Mouse (Mus musculus) gastrocnemius, adult 2 months (tissue): ENCODE measurements around the gene Eif2b2. TPM values are rescaled to one million over a fixed set of nuclear protein-coding genes. Genes with fewer than 3 reads are reported as not detected.

Source experiments
- DNase-seq: peaks from one replicate; pipeline ENCODE4 v3.0.0; 2022
- H3K27ac ChIP-seq: fragments of 200-600 bp; 2 replicates; pipeline ENCODE4 v1.8.1; 2022; ENCODE audit warnings: mild to moderate bottlenecking
- H3K4me3 ChIP-seq: fragments of 200-600 bp; 2 replicates; pipeline ENCODE4 v1.8.1; 2022; ENCODE audit warnings: mild to moderate bottlenecking, moderate library complexity
- CTCF ChIP-seq: fragments of 200-600 bp; IDR thresholded peaks from 2 replicates; pipeline ENCODE4 v1.8.1; 2022; ENCODE audit warnings: antibody characterized with exemption, mild to moderate bottlenecking, moderate library complexity
- intact Hi-C: fragments of 180-260 bp; cut with DNase I; formaldehyde crosslinking; loops from one replicate; pipeline ENCODE4 v1.15.1; 2025
- long read RNA-seq, 2 experiments: library from polyadenylated mRNA; stranded (forward); transcript quantifications; one replicate each; pipeline ENCODE4 v2.0.0; 2021
- total RNA-seq, 2 experiments: library from RNA; stranded (reverse); gene quantifications; 2 replicates each; pipeline ENCODE4 v1.2.3; 2021

The Eif2b2 gene
- total RNA-seq: 10 to 100 TPM; 56.1 to 63.1 TPM
- long read RNA-seq, experiment 1, transcript Eif2b2-201 (8 exons, 1,605 nt): major isoform, 40 of 44 reads
- long read RNA-seq, experiment 1, partial matches to known transcripts: 3 of 44 reads
- long read RNA-seq, experiment 1, other reads (novel, unspliced or antisense): 1 of 44 reads
- long read RNA-seq, experiment 2, transcript Eif2b2-201 (8 exons, 1,605 nt): major isoform, 36 of 39 reads
- long read RNA-seq, experiment 2, partial matches to known transcripts: 2 of 39 reads
- long read RNA-seq, experiment 2, other reads (novel, unspliced or antisense): 1 of 39 reads

DNA sequence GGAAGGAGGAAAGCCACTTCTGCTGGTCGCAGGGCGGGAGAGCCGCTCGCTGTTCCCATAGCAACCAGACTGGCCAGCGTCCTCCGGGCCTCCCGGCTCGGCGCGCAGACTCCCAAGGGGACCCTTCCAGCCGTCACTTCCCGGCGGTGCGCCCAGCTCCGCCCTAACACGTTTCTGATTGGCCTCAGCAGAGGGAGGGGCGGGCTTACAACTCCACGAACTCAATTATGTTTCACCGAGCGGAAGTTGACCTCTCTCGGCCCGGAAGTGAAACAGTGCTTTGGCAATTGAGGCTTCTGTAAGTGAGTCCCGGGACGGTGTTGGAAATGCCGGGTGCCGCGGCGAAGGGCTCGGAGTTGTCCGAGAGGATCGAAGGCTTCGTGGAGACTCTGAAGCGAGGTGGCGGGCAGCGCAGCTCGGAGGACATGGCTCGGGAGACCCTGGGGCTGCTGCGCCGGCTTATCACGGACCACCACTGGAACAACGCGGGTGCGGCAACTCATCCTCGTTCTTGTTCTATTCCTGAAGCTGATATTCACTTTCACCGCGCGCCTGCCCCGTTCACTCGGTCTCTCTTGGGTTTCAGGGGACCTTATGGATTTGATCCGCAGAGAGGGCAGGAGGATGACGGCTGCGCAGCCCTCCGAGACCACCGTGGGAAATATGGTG is at the start of gene Eif2b2:
Eif2b2 (plus strand) TSS at position 246 of the 669 bp plus-strand sequence.
- Histone ChIP-seq H3K27ac (peak within 1 kb of the TSS; percentile 95), H3K4me3 (peak within 1 kb of the TSS; percentile 95)
- intact Hi-C loops: loop anchor here (5.0 kb wide), 1 partner anchor 47 kb away; no protein-coding TSS in a partner anchor
- DNase-seq: peak; percentile 99
- TF ChIP-seq CTCF: no peak

DNA sequence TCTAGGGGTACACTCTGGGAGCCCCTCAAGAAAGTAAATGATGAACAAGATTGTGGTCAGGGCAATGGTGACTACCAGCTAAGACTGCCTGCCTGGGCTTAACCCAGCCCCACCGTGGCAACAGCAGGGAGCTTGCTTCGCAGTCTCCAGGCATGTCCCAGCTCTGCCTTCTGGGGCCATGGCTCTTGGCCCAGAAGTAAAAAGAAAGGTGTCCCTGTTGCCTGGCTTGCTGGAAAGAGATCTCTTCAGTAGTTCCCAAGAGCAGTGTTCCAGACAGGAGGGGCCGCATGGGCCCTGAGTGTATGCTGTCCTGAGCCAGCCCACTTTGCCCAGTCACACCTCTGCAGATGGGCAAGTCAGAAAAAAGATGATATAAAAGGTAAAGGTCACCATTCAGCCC is 49.4 kb upstream of the Eif2b2 start:
- peak; percentile 53 for DNase-seq
- no peak for TF ChIP-seq CTCF
- H3K27ac ChIP-seq: peak overlapping the region; percentile 85

DNA sequence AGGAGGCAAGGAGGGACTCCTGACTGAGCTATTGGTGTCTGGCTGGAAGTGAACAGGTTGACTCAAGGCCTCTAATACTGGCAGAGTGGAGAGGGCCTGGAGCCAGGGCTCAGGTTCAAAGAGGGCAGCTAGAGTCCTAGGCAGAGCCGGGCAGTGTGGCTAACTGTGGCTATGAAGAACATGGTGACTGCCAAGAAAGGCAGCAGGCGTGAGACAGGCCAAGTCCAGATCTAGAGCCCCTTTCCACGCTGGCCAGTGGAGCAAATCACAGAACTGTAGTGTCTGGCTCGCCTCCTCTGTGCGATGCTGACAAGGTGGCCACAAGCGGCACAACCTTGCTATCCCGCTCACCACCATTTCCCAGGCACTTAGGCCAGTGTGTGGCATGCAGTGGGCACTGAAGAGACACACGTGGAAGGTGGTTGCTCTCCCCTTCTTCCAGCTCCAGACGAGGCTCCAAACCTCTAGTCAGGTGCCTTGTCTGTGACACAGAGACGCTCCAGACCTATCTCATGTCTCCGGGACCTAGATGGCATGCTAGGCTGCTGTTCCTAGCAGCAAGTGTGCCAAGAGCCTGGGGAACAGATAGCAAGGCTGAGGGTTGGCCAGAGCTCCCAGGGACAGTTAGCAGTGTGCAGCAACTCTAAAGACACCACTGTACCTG is 48.9 kb upstream of the Eif2b2 start:
- no peak for TF ChIP-seq CTCF
- intact Hi-C loops: loop anchor here (5.0 kb wide), 1 partner anchor 47 kb away; the partner anchor contains the start of gene Eif2b2
- Histone ChIP-seq H3K4me3 (peak overlapping the region; percentile 19), H3K27ac (peak overlapping the region; percentile 85)
- DNase-seq: peak; percentile 89

More for the DNA sequence above, 49.4 kb upstream of the Eif2b2 start:
- intact Hi-C loops: loop anchor here (2.0 to 5.0 kb wide), 3 partner anchors 47 to 135 kb away; partner anchors contain the start of genes Acyp1, Eif2b2 and Zc2hc1c
- H3K4me3 ChIP-seq: peak overlapping the region; percentile 54

DNA sequence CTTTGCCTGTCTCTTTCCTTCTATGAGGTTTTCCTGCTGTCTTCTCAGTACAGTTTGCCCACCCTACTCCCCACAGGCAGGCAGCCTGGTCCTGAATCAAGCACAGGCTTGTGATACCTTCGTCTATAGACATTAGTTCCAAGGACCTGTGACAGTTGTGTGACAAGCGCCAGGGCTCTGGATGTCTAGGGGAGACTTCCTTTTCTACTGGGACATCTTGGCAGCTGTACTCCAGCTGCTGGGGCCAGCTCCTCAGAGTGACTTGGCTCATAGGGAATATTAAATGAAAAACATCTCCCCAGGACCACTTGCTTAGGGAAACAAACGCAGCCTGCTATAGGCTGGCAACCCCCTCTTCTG is 48.4 kb upstream of the Eif2b2 start:
- no peak for DNase-seq
- H3K4me3 ChIP-seq: no peak overlapping the region; the same call in 1 of the 2 replicates
- peak overlapping the region; percentile 85 for H3K27ac ChIP-seq
- no peak for TF ChIP-seq CTCF
- intact Hi-C loops: loop anchor here (5.0 kb wide), 1 partner anchor 46 kb away; the partner anchor contains the start of gene Eif2b2

DNA sequence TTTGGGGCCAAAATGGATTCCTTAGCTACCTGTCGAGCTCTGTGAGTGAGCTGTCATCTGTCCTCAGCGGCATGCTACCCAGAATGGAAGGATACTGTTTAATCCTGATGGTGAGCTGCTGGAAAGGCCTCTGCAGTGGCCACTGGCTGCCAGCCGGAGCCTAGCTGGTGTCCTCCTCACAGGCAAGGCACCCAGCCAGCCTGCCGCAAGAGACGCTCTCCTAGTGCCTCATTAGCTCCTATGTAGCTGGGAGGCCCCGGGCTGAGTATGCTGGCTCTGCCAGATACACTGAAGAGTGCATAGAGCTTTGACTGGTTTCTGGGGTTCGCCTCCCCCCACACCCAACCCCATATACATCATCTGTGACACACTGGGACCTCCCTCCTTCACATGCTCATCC is 45.3 kb upstream of the Eif2b2 start:
- intact Hi-C loops: loop anchor here (5.0 kb wide), 1 partner anchor 43 kb away; the partner anchor contains the start of gene Eif2b2
- peak; percentile 86 for DNase-seq
- peak; percentile 27; the same call in 1 of the 2 replicates for TF ChIP-seq CTCF
- peak overlapping the region; percentile 52 for H3K27ac ChIP-seq
- peak overlapping the region; percentile 2; the same call in 1 of the 2 replicates for H3K4me3 ChIP-seq

DNA sequence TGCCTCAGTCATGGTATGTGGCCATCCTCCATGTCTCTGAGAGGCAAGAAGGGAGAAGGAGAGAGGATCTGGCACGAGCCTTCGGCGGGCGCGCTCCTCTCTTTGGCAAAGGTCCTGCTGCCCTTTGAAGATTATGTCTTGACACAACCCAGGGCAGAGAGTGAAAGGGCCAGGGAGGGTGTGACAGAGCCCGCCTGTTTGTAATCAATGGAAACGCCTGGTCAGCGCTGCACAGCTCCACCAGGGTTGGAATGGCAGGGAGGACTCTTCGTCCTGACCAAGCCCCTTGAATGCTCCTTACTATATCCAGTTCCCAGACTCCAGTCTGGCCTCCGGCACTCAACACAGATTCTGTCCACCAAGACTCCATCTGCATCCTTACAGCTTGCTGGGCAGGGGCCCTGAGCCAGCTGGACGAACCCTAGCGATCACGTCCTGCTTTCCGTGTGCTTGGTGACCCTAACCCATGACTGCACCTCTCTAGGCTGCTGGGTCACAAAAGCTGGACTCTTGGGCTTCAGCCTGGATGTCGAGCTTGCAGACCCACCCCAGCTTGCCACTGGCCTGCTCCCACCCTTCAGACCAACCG is 44.1 kb upstream of the Eif2b2 start:
- H3K4me3 ChIP-seq: peak overlapping the region; percentile 68
- peak overlapping the region; percentile 61 for H3K27ac ChIP-seq
- intact Hi-C loops: no loop called here

DNA sequence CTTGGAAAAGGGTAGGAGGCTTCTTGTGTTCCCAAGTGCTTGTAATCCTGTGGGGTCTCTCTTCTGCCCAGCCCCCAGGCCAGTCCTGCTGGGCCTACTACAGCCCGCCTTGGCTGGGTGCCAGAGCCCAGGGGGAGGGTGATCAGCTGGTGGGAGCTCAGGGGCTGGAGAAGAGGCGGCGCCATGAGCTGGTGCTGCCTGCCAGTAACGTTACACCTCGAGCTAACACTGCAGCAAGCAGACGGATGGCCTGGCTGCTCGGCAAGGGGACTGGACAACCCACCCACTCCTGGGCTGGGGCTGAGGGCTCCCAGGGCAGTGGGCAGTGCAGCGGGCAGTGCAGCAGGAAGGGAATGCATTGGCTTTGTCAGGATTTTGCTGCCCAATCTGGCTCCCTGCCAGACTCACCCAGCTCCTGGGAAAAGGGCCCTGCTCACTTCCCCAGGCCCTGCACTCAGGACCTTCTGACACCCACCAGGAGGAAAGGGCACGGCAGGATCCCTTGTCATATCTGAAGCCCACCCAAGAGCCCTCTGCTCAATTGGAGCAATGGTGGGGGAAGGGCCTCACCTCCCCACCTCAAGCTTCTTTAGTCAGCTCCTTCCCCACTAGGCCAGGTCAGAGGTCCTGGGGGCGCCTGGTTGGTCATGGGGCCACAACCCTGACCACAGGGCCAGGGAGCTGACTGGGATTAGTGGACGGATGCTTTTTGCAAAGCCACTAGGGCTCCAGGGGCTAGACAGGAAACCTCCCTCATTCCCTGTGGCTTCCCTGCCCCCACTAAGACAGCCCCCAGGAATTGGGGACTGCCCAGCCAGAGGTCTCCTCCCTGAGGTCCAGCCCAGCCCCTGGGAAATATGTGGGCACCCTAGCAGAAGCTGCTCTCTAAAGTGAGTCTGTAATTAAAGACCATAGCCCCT is 43.1 kb upstream of the Eif2b2 start:
- no peak for TF ChIP-seq CTCF
- H3K4me3 ChIP-seq: peak overlapping the region; percentile 68
- peak overlapping the region; percentile 61 for H3K27ac ChIP-seq
- intact Hi-C loops: no loop called here
- DNase-seq: peak; percentile 56

More for the DNA sequence above, 44.1 kb upstream of the Eif2b2 start:
- DNase-seq: no peak
- no peak for TF ChIP-seq CTCF

DNA sequence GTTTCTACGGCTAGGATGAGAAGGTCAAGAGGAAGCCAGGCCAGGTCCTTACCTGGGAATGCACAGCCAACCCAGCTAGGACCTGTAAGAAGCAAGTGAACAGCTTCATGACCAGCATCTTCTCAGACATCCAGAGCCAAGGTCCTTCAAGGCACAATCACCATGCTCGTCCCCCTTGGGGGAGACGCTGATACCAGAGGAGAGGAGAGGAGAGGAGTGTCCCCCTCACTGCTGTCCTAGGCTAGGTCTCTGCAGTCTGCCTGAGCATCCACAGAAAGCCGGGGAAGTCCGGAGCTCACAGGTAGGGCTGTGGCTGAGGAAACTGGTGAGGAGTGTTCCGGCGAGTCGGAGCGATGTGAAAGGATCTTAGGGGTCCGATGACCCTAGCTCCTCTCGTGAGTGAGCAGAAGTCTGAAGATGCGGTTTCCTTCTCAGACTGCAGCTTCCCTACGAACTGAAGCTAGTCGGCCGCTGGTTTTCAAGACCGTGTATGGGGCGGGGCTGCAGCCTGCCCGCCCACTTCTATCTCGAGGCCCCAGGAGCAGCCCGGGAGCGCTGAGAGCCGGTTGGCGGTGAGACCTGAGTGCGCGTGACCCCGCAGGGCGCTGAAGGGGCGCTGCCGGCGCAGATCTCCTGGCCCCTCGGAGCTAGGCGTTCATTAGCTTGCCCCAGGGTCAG is 42.3 kb upstream of the Eif2b2 start:
- intact Hi-C loops: no loop called here
- TF ChIP-seq CTCF: no peak
- peak; percentile 71 for DNase-seq
- Histone ChIP-seq H3K27ac (peak overlapping the region; percentile 61), H3K4me3 (peak overlapping the region; percentile 68)

DNA sequence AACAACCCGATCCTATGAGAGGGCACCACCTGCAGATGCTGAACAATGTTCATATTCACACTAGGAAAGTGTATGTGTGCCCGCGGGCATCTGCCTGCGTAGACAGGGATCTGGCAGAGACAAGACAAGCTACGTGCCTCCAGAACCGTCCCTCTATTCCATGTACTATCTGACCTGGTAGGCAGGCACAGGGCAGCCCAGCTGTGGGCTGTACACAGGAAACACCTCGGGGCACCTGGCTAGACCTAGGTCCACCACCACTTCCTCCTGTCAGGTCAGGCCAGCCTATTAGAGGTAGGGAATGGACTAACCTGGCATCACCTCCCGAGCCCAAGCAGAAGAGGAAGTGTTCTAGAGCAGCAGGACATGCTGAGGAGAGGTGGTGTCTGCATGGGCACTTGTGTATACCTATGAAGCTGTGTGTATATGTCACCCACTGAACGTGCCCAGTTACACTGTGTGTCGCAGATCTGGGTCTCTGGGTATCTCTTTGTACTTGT is 41.5 kb upstream of the Eif2b2 start, which contains the start of gene Pgf:
Pgf (minus strand) TSS at position 51 of the 500 bp plus-strand sequence.
- intact Hi-C loops: no loop called here
- H3K27ac ChIP-seq: peak within 1 kb of the TSS; percentile 61
- no peak for TF ChIP-seq CTCF
- peak within 1 kb of the TSS; percentile 68 for H3K4me3 ChIP-seq
- peak; percentile 13 for DNase-seq

DNA sequence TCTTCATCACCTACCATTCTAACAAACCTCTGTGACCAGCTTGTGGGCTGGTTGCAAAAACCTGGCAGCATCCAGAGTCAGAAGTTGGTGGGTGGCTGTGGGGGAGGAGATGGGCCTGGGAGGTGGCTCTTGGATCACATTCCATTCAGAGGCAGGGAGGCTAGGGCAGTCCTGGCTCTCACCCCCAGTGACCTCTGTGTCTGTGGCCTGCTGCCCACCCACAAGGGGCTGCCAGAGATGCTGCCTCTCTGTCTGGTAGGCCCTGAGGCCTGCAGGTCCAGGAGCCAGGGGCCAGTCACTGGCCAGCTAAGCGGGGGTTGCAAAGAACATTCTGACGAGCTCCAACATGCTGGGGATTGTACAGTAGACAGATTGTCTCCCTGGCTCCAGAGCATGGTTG is 41.0 kb upstream of the Eif2b2 start:
- no peak for TF ChIP-seq CTCF
- no peak overlapping the region for H3K4me3 ChIP-seq
- intact Hi-C loops: no loop called here
- DNase-seq: peak; percentile 28
- no peak overlapping the region for H3K27ac ChIP-seq
